Mouse (Mus musculus) heart, postnatal 0 days (tissue): ENCODE measurements around the gene Itgb2.

Experiments used
- CTCF ChIP-seq: IDR thresholded peaks from 2 replicates; pipeline ENCODE4 v1.5.1; 2016; ENCODE audit warnings: antibody characterized with exemption, control low read depth, low read depth
- EP300 ChIP-seq: IDR thresholded peaks from 2 replicates; pipeline ENCODE4 v1.6.1; 2016; ENCODE audit warnings: antibody characterized with exemption, low read depth

DNA sequence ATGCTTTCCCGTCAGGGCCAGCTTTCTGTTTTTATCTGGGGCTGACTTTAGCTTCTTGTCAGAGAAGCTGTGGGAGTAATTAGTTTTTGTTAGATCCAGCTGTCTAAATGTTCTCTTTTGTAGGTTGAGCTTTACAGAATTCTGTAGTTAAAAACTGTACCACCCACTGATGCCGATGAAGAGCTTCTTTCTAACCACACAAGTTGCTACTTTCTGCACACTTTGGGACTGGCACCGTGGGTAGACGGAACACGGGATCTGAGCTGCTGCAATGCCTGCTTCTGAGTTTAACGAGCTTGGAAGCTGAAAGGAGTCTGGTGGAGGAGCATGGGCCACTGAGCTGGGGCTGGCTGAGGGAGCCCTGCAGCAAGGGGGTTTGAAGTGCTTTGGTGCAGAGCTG lies 61.5 kb downstream of the Itgb2 start:
- TF ChIP-seq EP300 (no peak), CTCF (no peak)
